Mouse (Mus musculus) forebrain, embryonic 14.5 days (tissue): Measurements from ENCODE around the gene Chrm5. TPM values are rescaled to one million over a fixed set of nuclear protein-coding genes. Genes with fewer than 3 reads are reported as not detected.

Experiments
- ATAC-seq: fragments of 200-750 bp; cut with Nextera tagmentation; 2 replicates; pipeline ENCODE4 v1.8.0; 2017; ENCODE audit warnings: mild to moderate bottlenecking, moderate library complexity
- DNase-seq: peaks from one replicate; pipeline ENCODE4 v3.0.0-alpha.2; 2015; ENCODE audit warnings: low spot score
- H3K27ac ChIP-seq: fragments of 300-500 bp; sonication (generic); 2 replicates; pipeline ENCODE4 v1.5.1; 2014; ENCODE audit warnings: low read depth, mild to moderate bottlenecking, control low read depth, low read length, moderate library complexity
- H3K27me3 ChIP-seq: fragments of 300-500 bp; sonication (generic); replicated peaks from 2 replicates; pipeline ENCODE4 v1.6.1; 2014; ENCODE audit warnings: low read length, control low read depth, mixed read lengths; ENCODE audit not compliant: control insufficient read depth, insufficient read depth
- H3K36me3 ChIP-seq: fragments of 300-500 bp; sonication (generic); 2 replicates; pipeline ENCODE4 v1.6.1; 2014; ENCODE audit warnings: low read length, control low read depth; ENCODE audit not compliant: control insufficient read depth, insufficient read depth
- H3K4me1 ChIP-seq: fragments of 300-500 bp; sonication (generic); 2 replicates; pipeline ENCODE4 v1.6.1; 2014; ENCODE audit warnings: antibody characterized with exemption, low read length, control low read depth; ENCODE audit not compliant: control insufficient read depth, insufficient read depth
- H3K4me2 ChIP-seq: fragments of 300-500 bp; sonication (generic); 2 replicates; pipeline ENCODE4 v1.6.1; 2014; ENCODE audit warnings: mild to moderate bottlenecking, control low read depth, low read length
- H3K4me3 ChIP-seq: fragments of 300-500 bp; sonication (generic); 2 replicates; pipeline ENCODE4 v1.5.1; 2014; ENCODE audit warnings: low read depth, low read length, control low read depth
- H3K9ac ChIP-seq: fragments of 300-500 bp; sonication (generic); 2 replicates; pipeline ENCODE4 v1.6.1; 2014; ENCODE audit warnings: mild to moderate bottlenecking, low read length, control low read depth, moderate library complexity
- H3K9me3 ChIP-seq: fragments of 300-500 bp; sonication (generic); replicated peaks from 2 replicates; pipeline ENCODE4 v1.6.1; 2016; ENCODE audit warnings: low read length, control low read depth, mixed read lengths; ENCODE audit not compliant: control insufficient read depth
- WGBS: fragments of 180-500 bp; shearing (Covaris S2); extraction: QIAGEN DNeasy Blood & Tissue Kit; methylation state at CpG from one replicate; pipeline ENCODE4 v1.1.7; 2014; 5-methylcytosine and 5-hydroxymethylcytosine counted together
- polyA plus RNA-seq: library from polyadenylated mRNA; unstranded; fragments of >200 nt; fragmentation: Nextera tagmentation; extraction: Ambion mirVana; gene quantifications from 2 replicates; pipeline ENCODE4 v1.2.1, GENCODE M21; 2014

Chrm5 gene
- polyA plus RNA-seq = 0.42 and 0.49 TPM in 2 replicates

- ATAC-seq (no peak), DNase-seq (no peak)
- Histone ChIP-seq H3K4me3 (no peak within 1 kb of the TSS), H3K9ac (no peak within 1 kb of the TSS), H3K9me3 (no peaks in the 10 kb centered on the region), H3K36me3 (no peaks in the 10 kb centered on the region), H3K27ac (no peak within 1 kb of the TSS), H3K4me2 (no peak within 1 kb of the TSS), H3K27me3 (no peaks in the 10 kb centered on the region), H3K4me1 (no peaks in the 10 kb centered on the region)
- 96% methylated on average over 5 of the region's 5 CpGs for WGBS
Observed at GRCm38 (mm10) chr2:112480669-112481068, at the start of gene Chrm5. TSS of gene Chrm5 (minus strand) at chr2:112480769.

GRCm38 (mm10) chr2:112526933-112527332 is 46.4 kb upstream of the Chrm5 start:
- Histone ChIP-seq H3K9ac (no peak overlapping the region), H3K9me3 (no peaks in the 10 kb centered on the region), H3K4me1 (no peaks in the 10 kb centered on the region), H3K27ac (no peak overlapping the region), H3K4me2 (no peak overlapping the region), H3K4me3 (no peak overlapping the region), H3K36me3 (no peaks in the 10 kb centered on the region), H3K27me3 (no peaks in the 10 kb centered on the region)
- WGBS = 92% methylated on average over 3 of the region's 3 CpGs
- DNase-seq = peak; percentile 22
- ATAC-seq = no peak

- H3K27ac ChIP-seq = no peak overlapping the region
- H3K9me3 ChIP-seq = no peaks in the 10 kb centered on the region
- no peak overlapping the region for H3K9ac ChIP-seq
- no peaks in the 10 kb centered on the region for H3K27me3 ChIP-seq
- H3K4me3 ChIP-seq = no peak overlapping the region
- DNase-seq (no peak), ATAC-seq (no peak)
- H3K36me3 ChIP-seq = no peaks in the 10 kb centered on the region
- no peaks in the 10 kb centered on the region for H3K4me1 ChIP-seq
- H3K4me2 ChIP-seq = no peak overlapping the region
- 81% methylated on average over 4 of the region's 4 CpGs for WGBS
Observed at GRCm38 (mm10) chr2:112520526-112521482, 40.2 kb upstream of the Chrm5 start.

GRCm38 (mm10) chr2:112518541-112518940 is 38.0 kb upstream of the Chrm5 start:
- Histone ChIP-seq H3K4me2 (no peak overlapping the region), H3K9me3 (no peaks in the 10 kb centered on the region), H3K9ac (no peak overlapping the region), H3K4me3 (no peak overlapping the region), H3K36me3 (no peaks in the 10 kb centered on the region), H3K27ac (no peak overlapping the region), H3K4me1 (no peaks in the 10 kb centered on the region), H3K27me3 (no peaks in the 10 kb centered on the region)
- no peak for ATAC-seq
- no peak for DNase-seq

- Histone ChIP-seq H3K27me3 (no peaks in the 10 kb centered on the region), H3K4me3 (no peak overlapping the region), H3K36me3 (no peaks in the 10 kb centered on the region), H3K9me3 (no peaks in the 10 kb centered on the region), H3K9ac (no peak overlapping the region), H3K4me1 (no peaks in the 10 kb centered on the region), H3K4me2 (no peak overlapping the region), H3K27ac (no peak overlapping the region)
- DNase-seq (no peak), ATAC-seq (no peak)
- 96% methylated on average over 3 of the region's 3 CpGs for WGBS
Observed at GRCm38 (mm10) chr2:112517218-112517617, 36.6 kb upstream of the Chrm5 start.

GRCm38 (mm10) chr2:112516728-112517127 is 36.2 kb upstream of the Chrm5 start:
- Histone ChIP-seq H3K4me3 (no peak overlapping the region), H3K27me3 (no peaks in the 10 kb centered on the region), H3K4me2 (no peak overlapping the region), H3K9ac (no peak overlapping the region), H3K27ac (no peak overlapping the region), H3K4me1 (no peaks in the 10 kb centered on the region), H3K36me3 (no peaks in the 10 kb centered on the region), H3K9me3 (no peaks in the 10 kb centered on the region)
- ATAC-seq = no peak
- DNase-seq = no peak
- 83% methylated on average over 3 of the region's 3 CpGs for WGBS

- Histone ChIP-seq H3K4me2 (no peak overlapping the region), H3K27me3 (no peaks in the 10 kb centered on the region), H3K9ac (no peak overlapping the region), H3K9me3 (no peaks in the 10 kb centered on the region), H3K36me3 (no peaks in the 10 kb centered on the region), H3K4me3 (no peak overlapping the region), H3K27ac (no peak overlapping the region), H3K4me1 (no peaks in the 10 kb centered on the region)
- no peak for DNase-seq
- WGBS = 93% methylated on average over 1 of the region's 1 CpGs
- no peak for ATAC-seq
Observed at GRCm38 (mm10) chr2:112513036-112513435, 32.5 kb upstream of the Chrm5 start.

- WGBS = 89% methylated on average over 4 of the region's 4 CpGs
- H3K36me3 ChIP-seq = no peaks in the 10 kb centered on the region
- H3K4me3 ChIP-seq = no peak overlapping the region
- H3K27ac ChIP-seq = no peak overlapping the region
- no peaks in the 10 kb centered on the region for H3K27me3 ChIP-seq
- H3K9ac ChIP-seq = no peak overlapping the region
- H3K9me3 ChIP-seq = no peaks in the 10 kb centered on the region
- no peak for DNase-seq
- no peak for ATAC-seq
- no peak overlapping the region for H3K4me2 ChIP-seq
- H3K4me1 ChIP-seq = no peaks in the 10 kb centered on the region
Observed at GRCm38 (mm10) chr2:112510140-112510539, 29.6 kb upstream of the Chrm5 start.

- no peak overlapping the region for H3K27ac ChIP-seq
- no peaks in the 10 kb centered on the region for H3K36me3 ChIP-seq
- no peaks in the 10 kb centered on the region for H3K27me3 ChIP-seq
- no peaks in the 10 kb centered on the region for H3K9me3 ChIP-seq
- no peak overlapping the region for H3K4me2 ChIP-seq
- no peak overlapping the region for H3K4me3 ChIP-seq
- WGBS = 90% methylated on average over 1 of the region's 1 CpGs
- no peak overlapping the region for H3K9ac ChIP-seq
- DNase-seq (no peak), ATAC-seq (no peak)
- no peaks in the 10 kb centered on the region for H3K4me1 ChIP-seq
Observed at GRCm38 (mm10) chr2:112507444-112507843, 26.9 kb upstream of the Chrm5 start.
